Mouse (Mus musculus) embryonic facial prominence, embryonic 15.5 days (tissue): ENCODE results near the gene Exoc6b. TPM values are rescaled to one million over a fixed set of nuclear protein-coding genes. Genes with fewer than 3 reads are reported as not detected.
A peak's percentile ranks its signal among the peaks of the same experiment; 100 is the strongest.

ENCODE experiments used
- ATAC-seq: fragments of 200-750 bp; cut with Nextera tagmentation; 2 replicates; pipeline ENCODE4 v1.8.0; 2017; ENCODE audit warnings: low read depth, moderate TSS enrichment; ENCODE audit not compliant: insufficient number of reproducible peaks, low FRiP score, low TSS enrichment
- H3K27ac ChIP-seq: fragments of 300-500 bp; sonication (generic); replicated peaks from 2 replicates; pipeline ENCODE4 v1.5.1; 2015; ENCODE audit warnings: mild to moderate bottlenecking, inconsistent platforms
- H3K27me3 ChIP-seq: fragments of 300-500 bp; sonication (generic); 2 replicates; pipeline ENCODE4 v1.6.1; 2015; ENCODE audit warnings: inconsistent platforms
- H3K36me3 ChIP-seq: fragments of 300-500 bp; sonication (generic); 2 replicates; pipeline ENCODE4 v1.6.1; 2015; ENCODE audit warnings: mild to moderate bottlenecking, inconsistent platforms
- H3K4me1 ChIP-seq: fragments of 300-500 bp; sonication (generic); 2 replicates; pipeline ENCODE4 v1.6.1; 2015; ENCODE audit warnings: inconsistent platforms
- H3K4me2 ChIP-seq: fragments of 300-500 bp; sonication (generic); replicated peaks from 2 replicates; pipeline ENCODE4 v1.6.1; 2015; ENCODE audit warnings: mild to moderate bottlenecking, inconsistent platforms
- H3K4me3 ChIP-seq: fragments of 300-500 bp; sonication (generic); replicated peaks from 2 replicates; pipeline ENCODE4 v1.5.1; 2015; ENCODE audit warnings: mild to moderate bottlenecking, inconsistent platforms
- H3K9ac ChIP-seq: fragments of 300-500 bp; sonication (generic); 2 replicates; pipeline ENCODE4 v1.6.1; 2015; ENCODE audit warnings: inconsistent platforms
- H3K9me3 ChIP-seq: fragments of 300-500 bp; sonication (generic); replicated peaks from 2 replicates; pipeline ENCODE4 v1.6.1; 2016; ENCODE audit warnings: inconsistent platforms
- WGBS: fragments of 180-500 bp; shearing (Covaris S2); methylation state at CpG from one replicate; pipeline ENCODE4 v1.1.7; 2015; 5-methylcytosine and 5-hydroxymethylcytosine counted together
- polyA plus RNA-seq: library from polyadenylated mRNA; unstranded; fragments of >200 nt; fragmentation: Nextera tagmentation; extraction: Ambion mirVana; gene quantifications from 2 replicates; pipeline ENCODE4 v1.2.1, GENCODE M21; 2015

Gene Exoc6b
- polyA plus RNA-seq, 1 experiment from 2014 or later = 36.5 TPM

DNA sequence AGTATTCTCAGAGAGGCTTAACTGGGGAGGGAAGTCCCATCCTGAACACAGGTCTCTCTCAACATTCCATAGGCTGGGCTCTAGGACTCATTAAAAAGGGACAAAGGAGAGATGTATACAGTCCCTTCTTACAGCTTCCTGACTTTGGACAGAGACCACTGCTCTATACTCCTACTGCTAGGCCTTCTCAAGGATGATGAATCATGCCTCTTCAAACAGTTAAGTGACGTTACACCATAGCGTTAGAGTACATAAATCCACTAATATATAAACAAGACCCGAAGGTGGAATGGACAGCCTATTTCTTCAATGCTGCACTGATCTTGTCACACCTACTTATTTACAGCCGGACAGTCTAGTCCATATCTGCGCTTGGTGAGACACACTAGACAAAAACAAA is 369.7 kb downstream of the Exoc6b start:
- H3K27me3 ChIP-seq = no peaks in the 10 kb centered on the region
- no peak overlapping the region for H3K4me2 ChIP-seq
- peaks cover 8% of the 10 kb centered on the region; the same call in 1 of the 2 replicates for H3K4me1 ChIP-seq
- no peaks in the 10 kb centered on the region for H3K36me3 ChIP-seq
- no peak overlapping the region for H3K4me3 ChIP-seq
- H3K27ac ChIP-seq = no peak overlapping the region
- 86% methylated on average over 5 of the region's 5 CpGs for WGBS
- ATAC-seq = no peak
- H3K9me3 ChIP-seq = no peaks in the 10 kb centered on the region
- no peak overlapping the region for H3K9ac ChIP-seq

DNA sequence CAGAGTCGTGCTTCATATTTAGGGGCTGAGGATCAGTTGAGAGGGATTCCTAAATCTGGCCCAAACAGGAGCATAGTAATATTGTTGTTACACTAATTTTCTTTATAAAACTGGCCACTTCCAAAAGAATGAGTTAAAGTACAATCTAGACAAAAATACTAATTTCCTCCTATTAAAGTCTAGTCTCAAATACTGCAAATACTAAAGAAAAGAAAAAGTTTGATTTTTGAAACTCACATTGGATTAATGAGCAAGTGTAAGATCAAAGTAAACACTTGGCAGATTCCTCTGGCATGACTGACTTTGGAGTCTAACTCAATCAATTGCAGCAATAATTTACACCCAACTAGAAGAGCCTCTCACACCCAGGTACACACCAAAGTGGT is 371.0 kb downstream of the Exoc6b start:
- no peaks in the 10 kb centered on the region for H3K27me3 ChIP-seq
- peaks cover 10% of the 10 kb centered on the region; the same call in 1 of the 2 replicates for H3K4me1 ChIP-seq
- H3K4me3 ChIP-seq = no peak overlapping the region
- H3K27ac ChIP-seq = no peak overlapping the region
- H3K4me2 ChIP-seq = no peak overlapping the region
- ATAC-seq = no peak
- no peaks in the 10 kb centered on the region for H3K9me3 ChIP-seq
- no peak overlapping the region for H3K9ac ChIP-seq
- 22% methylated on average over 1 of the region's 1 CpGs for WGBS
- H3K36me3 ChIP-seq = no peaks in the 10 kb centered on the region

DNA sequence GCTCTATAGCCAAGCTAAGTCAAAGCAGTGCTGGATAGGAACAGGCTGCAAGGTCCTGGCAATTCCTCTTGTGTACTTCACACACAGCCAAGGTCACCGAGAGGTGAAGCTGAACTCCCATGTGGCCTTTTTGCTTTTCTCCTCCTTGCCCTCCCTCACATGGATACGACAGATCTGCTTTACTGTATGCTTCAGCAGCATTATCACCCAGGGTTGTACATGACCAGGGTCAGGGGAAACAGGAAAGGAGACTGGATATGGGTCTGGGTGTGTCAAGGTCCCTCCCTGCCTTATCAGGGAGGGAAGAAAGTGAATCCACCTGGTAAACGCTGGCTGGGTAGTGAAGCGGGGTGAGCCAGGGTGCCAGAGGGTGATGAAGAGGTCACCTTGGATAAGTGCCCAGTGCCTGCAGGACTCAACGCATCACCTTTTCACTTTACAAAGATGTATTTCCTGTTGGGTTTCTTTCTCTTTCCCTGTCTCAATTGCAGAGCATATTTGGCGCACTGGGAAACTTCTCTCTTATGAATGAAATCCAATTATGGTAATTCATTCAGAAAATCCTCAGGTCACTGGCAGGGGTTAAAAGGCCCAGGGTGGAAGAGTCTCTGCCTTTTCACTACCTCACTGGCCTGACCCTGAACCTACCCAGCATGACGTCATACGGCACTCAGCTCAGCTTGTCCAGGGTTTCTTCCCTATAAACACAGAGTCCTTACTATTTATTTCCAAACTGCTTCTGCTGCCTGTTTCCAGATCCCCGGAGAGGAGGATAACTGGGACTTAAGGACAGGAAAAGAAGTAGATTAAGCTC is 371.6 kb downstream of the Exoc6b start:
- H3K4me3 ChIP-seq = no peak overlapping the region
- H3K9ac ChIP-seq = no peak overlapping the region
- no peaks in the 10 kb centered on the region for H3K36me3 ChIP-seq
- no peaks in the 10 kb centered on the region for H3K9me3 ChIP-seq
- peaks cover 16% of the 10 kb centered on the region; the same call in 1 of the 2 replicates for H3K4me1 ChIP-seq
- no peak for ATAC-seq
- no peak overlapping the region for H3K4me2 ChIP-seq
- no peaks in the 10 kb centered on the region for H3K27me3 ChIP-seq
- 49% methylated on average over 9 of the region's 9 CpGs for WGBS
- no peak overlapping the region for H3K27ac ChIP-seq

DNA sequence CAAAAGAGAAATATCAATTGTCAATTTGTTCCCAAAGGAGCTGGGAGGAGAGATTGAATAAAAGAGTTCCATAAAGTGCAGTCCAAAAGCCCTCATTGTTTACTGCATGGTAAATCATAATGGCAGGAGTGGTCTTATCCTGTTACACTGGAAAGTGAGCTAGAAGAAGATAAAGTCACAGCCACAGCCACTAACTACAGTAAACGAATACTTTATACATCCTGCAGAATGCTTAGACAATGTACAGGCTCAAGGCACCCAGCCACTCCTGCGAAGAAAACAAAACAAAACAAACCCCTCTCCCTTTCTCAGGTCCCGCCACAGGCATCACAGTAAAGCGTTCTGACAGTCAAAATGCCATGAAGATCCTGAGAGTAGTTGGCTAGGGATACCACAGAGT is 375.5 kb downstream of the Exoc6b start:
- peaks cover 17% of the 10 kb centered on the region; the same call in 1 of the 2 replicates for H3K4me1 ChIP-seq
- no peak overlapping the region for H3K4me3 ChIP-seq
- ATAC-seq = peak; percentile 57; the same call in 1 of the 2 replicates
- no peaks in the 10 kb centered on the region for H3K36me3 ChIP-seq
- H3K9ac ChIP-seq = no peak overlapping the region
- no peaks in the 10 kb centered on the region for H3K9me3 ChIP-seq
- WGBS = 32% methylated on average over 4 of the region's 4 CpGs
- H3K27ac ChIP-seq = peak overlapping the region; percentile 61; the same call in 1 of the 2 replicates
- H3K27me3 ChIP-seq = no peaks in the 10 kb centered on the region
- no peak overlapping the region for H3K4me2 ChIP-seq

DNA sequence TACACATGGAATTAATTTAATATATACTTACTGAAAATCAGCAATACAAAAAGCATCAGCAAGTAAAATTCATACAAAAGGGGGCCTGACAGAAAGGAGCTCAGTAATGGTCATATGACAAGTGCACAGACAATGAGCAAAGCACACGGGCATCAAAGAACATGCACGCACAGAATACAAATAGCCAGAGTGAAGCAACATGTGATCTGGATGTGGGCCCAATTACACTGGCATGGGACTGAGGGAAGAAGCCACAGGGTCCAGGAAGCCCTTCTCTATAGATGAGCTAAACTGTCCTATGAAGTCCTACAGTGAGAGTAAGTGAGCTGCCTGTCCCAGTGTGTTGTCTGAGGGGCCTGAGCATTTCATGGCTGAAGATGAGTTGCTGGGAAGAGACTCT is 376.1 kb downstream of the Exoc6b start:
- peak overlapping the region; percentile 61; the same call in 1 of the 2 replicates for H3K27ac ChIP-seq
- no peaks in the 10 kb centered on the region for H3K9me3 ChIP-seq
- 0 out of 2 replicates have a peak, but pooled peaks cover 2% of the 10 kb centered on the region for H3K36me3 ChIP-seq
- WGBS = 37% methylated on average over 2 of the region's 2 CpGs
- H3K4me2 ChIP-seq = no peak overlapping the region
- H3K4me1 ChIP-seq = peaks cover 17% of the 10 kb centered on the region; the same call in 1 of the 2 replicates
- ATAC-seq = no peak
- no peak overlapping the region for H3K9ac ChIP-seq
- no peak overlapping the region for H3K4me3 ChIP-seq
- no peaks in the 10 kb centered on the region for H3K27me3 ChIP-seq

DNA sequence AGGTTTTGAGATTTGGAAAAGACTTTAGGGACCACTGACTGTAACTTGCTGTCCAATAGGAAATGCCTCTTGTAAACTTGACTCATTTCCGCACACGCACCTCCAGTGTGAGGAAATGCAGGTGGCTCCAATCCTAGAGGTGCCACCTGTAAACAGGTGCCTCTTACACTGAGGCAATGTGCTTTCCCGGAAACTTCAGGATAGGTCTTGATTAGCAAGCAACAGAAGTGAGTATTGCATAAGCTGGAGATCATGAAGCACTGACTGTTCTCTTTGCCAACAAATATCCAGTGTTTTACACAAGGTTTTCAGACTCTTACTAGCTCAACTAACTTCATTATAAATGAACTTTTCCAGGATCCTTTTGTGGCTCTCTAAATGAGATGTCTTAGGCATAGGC is 377.4 kb downstream of the Exoc6b start:
- no peak overlapping the region for H3K9ac ChIP-seq
- no peak overlapping the region for H3K4me3 ChIP-seq
- H3K4me1 ChIP-seq = 0 out of 2 replicates have a peak, but pooled peaks cover 9% of the 10 kb centered on the region
- no peaks in the 10 kb centered on the region for H3K27me3 ChIP-seq
- no peak for ATAC-seq
- no peak overlapping the region for H3K27ac ChIP-seq
- no peak overlapping the region for H3K4me2 ChIP-seq
- H3K36me3 ChIP-seq = 0 out of 2 replicates have a peak, but pooled peaks cover 2% of the 10 kb centered on the region
- WGBS = 50% methylated on average over 3 of the region's 3 CpGs
- H3K9me3 ChIP-seq = no peaks in the 10 kb centered on the region

DNA sequence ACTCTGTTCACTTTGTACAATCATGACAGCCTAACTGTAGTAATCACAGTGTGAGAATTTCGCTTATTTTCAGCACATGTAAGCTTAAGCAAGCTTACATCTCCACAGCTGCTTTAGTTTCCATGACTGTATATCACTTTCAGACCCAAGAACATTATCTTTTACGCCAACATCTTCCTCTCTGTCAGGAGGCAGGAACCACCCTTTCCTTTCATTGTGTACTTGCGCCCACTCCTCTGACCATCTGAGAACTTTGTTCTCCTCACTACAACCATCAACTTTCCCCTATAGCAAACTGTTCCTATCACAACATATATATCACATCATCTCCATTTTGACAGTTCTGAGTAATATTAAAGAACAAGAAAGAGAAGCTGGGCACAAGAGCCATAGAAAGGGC is 391.5 kb downstream of the Exoc6b start:
- Histone ChIP-seq H3K27ac (no peak overlapping the region), H3K36me3 (no peaks in the 10 kb centered on the region), H3K4me1 (no peaks in the 10 kb centered on the region), H3K4me2 (no peak overlapping the region), H3K27me3 (no peaks in the 10 kb centered on the region), H3K9ac (no peak overlapping the region), H3K4me3 (no peak overlapping the region), H3K9me3 (no peaks in the 10 kb centered on the region)
- no peak for ATAC-seq
- 73% methylated on average over 3 of the region's 3 CpGs for WGBS

DNA sequence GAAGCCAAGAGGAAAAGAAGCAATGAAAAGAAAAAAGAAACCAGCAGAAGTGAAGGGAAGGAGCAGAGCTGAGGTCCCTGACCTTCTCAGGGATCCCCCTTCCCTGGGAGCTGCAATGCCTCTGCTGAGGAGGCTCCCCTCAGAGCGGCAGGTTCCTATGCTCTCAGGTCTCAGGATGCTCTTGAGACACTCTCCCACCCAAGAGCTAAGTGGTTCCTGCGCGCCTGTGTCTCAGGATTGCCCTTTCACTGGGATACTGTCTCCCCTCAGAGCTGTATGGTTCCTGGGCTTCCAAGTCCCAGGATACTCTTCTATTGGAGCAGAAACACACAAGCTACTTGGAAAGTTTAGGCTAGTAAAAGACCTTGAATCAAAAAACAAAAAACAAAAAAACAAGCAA is 394.4 kb downstream of the Exoc6b start:
- no peak overlapping the region for H3K9ac ChIP-seq
- H3K4me1 ChIP-seq = no peaks in the 10 kb centered on the region
- peaks cover 7% of the 10 kb centered on the region; the same call in 1 of the 2 replicates for H3K9me3 ChIP-seq
- H3K4me2 ChIP-seq = no peak overlapping the region
- H3K36me3 ChIP-seq = no peaks in the 10 kb centered on the region; the same call in 1 of the 2 replicates
- no peaks in the 10 kb centered on the region for H3K27me3 ChIP-seq
- no peak overlapping the region for H3K27ac ChIP-seq
- no peak overlapping the region for H3K4me3 ChIP-seq
- no peak for ATAC-seq
- WGBS = 91% methylated on average over 3 of the region's 3 CpGs

DNA sequence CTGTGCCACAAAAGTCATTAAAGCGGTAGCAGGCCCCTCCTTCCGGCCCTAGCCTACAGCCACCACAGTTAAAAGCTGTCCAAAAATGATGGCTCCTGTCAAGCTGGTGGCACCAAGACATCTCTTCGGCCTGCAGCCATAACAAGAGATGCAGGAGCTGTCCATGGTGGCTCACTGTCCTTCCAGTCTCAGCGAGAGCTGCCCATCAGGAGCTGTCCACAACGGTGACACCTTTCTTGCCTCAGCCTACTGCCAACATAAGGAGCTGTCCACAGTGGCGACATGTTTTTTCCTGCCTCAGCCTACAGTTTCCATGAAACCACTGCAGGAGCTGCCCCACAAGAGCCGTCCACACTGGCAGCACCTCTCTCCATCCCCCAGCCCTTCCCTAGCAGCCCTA is 395.2 kb downstream of the Exoc6b start:
- WGBS = 82% methylated on average over 7 of the region's 7 CpGs
- Histone ChIP-seq H3K27ac (no peak overlapping the region), H3K27me3 (no peaks in the 10 kb centered on the region), H3K4me3 (no peak overlapping the region), H3K36me3 (no peaks in the 10 kb centered on the region; the same call in 1 of the 2 replicates), H3K4me2 (no peak overlapping the region), H3K9ac (no peak overlapping the region), H3K4me1 (no peaks in the 10 kb centered on the region), H3K9me3 (peaks cover 7% of the 10 kb centered on the region; the same call in 1 of the 2 replicates)
- no peak for ATAC-seq

DNA sequence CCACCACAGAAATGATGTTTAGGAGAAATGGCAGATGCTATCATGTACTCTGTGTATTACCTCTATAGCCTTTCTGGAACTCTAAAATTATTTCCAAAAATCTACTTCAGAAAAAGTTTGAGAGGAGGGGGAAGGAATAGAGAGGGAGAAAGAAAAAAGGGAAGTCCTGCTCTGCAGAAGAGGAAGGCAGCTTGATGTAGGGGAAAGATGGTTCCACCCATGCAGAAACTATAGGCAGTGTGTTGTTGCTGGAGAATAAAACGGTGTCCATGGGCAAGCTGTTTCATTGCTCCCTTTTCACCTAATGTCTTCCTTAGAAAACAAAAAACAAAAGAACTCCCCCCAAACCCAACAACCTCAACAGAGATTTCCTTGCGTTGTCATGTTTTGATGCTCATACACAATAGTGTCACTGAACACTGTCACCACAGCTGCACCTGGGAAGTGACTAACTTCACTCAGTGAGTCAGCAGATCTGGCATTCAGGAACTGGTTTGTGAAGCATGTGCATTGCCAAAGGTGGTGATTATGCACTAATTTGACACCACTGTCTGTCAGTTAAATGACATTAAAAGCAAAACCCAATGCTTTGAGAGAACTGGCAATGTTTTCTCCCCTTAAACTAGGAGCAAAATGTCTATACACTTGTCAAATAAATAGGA is 407.7 kb downstream of the Exoc6b start:
- 66% methylated on average over 2 of the region's 2 CpGs for WGBS
- H3K4me1 ChIP-seq = peaks cover 8% of the 10 kb centered on the region
- no peak overlapping the region for H3K9ac ChIP-seq
- no peak overlapping the region for H3K4me3 ChIP-seq
- no peak overlapping the region for H3K27ac ChIP-seq
- H3K9me3 ChIP-seq = no peaks in the 10 kb centered on the region
- no peak for ATAC-seq
- no peaks in the 10 kb centered on the region for H3K36me3 ChIP-seq
- no peak overlapping the region for H3K4me2 ChIP-seq
- no peaks in the 10 kb centered on the region for H3K27me3 ChIP-seq

DNA sequence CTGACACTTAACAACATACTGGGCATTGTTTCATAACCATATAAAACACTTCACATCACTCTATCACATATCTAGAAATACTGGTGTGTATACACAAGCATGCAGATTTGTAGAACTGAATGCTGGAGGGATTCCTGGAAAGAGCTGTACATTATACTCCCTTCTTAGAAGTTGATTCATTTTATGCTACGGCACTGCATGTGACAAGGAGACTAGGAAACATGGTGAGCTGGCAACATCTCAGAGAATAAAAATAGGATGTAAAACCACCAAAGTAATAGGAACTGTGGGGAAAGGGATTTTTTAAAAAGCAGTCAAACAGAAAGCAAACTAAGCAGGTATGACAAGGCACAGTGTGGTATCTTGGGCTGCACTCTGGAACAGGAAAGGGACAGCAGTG is 408.3 kb downstream of the Exoc6b start:
- no peak overlapping the region for H3K4me2 ChIP-seq
- no peaks in the 10 kb centered on the region for H3K9me3 ChIP-seq
- 65% methylated on average over 1 of the region's 1 CpGs for WGBS
- H3K27ac ChIP-seq = no peak overlapping the region
- ATAC-seq = no peak
- H3K9ac ChIP-seq = no peak overlapping the region
- no peaks in the 10 kb centered on the region for H3K27me3 ChIP-seq
- H3K4me3 ChIP-seq = no peak overlapping the region
- peaks cover 14% of the 10 kb centered on the region for H3K4me1 ChIP-seq
- no peaks in the 10 kb centered on the region for H3K36me3 ChIP-seq
